Mouse (Mus musculus): Measurements from ENCODE around the gene Nudt15.
"Not testable (repeated sequence)": the region's sequence is repeated elsewhere in the genome, so short reads cannot be mapped to it uniquely, and the experiment has no call there.

Gene Nudt15

DNA sequence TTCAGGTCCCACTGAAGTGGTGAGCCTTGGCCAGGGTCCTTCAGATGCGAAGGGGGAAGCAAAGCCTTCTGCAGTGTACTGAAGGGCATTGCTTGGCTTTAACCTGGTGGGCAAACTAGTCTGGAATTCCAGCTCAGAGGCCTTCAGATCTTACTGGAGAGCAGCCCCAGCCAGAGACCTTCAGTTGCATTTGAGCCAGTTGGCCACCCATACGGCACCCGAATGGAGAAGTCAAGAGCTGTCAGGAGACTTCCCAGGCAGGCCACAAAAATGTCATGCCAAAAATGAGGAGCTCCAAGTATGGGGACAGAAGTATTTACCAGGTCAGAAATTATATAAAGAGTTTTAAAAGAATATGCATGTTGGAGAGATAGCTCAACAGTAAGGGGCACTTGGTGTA is at the start of gene Nudt15:
Gene Nudt15, minus strand, starts transcription at position 192 of the 400 bp plus-strand sequence.
- DNase-seq (ENCODE audit: low spot score), result no peak

DNA sequence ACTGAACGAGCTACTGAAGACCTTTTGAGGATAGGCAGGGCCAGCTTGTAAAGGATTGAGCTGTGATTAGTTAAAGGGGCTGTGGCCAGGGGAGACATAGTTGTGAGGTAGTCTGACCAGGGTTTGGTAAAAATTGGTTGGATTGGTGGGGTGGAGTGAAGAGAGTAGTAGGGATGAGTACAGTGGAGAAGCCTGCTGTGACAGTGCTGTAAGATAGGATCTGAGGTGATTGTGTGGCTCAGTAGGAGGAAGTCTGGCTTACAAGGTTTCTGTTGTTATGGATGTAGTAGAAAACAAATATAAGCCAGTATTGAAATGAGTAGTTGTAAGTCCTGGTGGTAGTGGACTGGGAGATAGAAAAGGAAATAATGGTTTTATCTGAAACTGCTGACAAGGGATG is 44.1 kb upstream of the Nudt15 start:
- no peak for DNase-seq (ENCODE audit: low spot score)

- no peak for DNase-seq (ENCODE audit: low spot score)
These were observed 40.0 kb upstream of the Nudt15 start for GRCm38 (mm10) chr14:73588080-73588479.

DNA sequence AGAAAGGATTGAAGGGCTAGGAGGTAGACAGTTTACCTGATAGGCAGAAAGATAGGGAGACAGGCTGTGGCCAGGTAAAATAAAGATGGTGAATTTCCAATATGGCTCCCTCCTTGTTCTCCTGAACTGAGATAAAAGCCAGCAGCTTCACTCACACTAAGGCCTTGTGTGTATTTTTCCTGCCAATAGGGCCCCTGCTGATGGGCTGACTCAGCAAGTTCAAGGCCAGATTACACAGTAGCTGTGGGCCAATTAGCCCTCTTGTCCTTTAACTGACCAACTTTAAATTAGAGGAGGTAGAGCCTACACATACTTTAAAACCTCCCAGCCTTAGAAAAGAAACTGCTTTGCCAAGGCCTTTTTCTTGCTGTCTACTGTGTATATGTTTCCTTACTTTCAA is 28.3 kb upstream of the Nudt15 start:
- DNase-seq (ENCODE audit: low spot score), result no peak

DNA sequence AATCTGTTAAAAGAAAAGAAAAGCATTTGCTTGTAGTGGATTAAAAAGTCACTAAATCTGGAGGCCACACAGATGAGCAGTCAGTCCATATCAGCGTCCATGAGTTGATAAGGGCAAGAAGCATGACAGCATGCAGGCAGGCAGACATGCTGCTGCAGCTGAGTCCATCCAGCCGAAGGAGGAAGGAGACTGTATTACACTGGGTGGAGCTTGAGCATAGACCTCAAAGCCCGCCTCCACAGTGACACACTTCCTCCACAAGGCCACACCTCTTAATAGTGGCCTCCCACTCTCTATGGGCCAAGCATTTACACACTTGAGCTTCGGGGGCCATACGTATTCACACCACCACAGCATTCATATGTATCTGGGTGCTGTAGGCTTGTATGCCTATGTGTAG is 26.0 kb upstream of the Nudt15 start:
- DNase-seq (ENCODE audit: low spot score), result no peak

DNA sequence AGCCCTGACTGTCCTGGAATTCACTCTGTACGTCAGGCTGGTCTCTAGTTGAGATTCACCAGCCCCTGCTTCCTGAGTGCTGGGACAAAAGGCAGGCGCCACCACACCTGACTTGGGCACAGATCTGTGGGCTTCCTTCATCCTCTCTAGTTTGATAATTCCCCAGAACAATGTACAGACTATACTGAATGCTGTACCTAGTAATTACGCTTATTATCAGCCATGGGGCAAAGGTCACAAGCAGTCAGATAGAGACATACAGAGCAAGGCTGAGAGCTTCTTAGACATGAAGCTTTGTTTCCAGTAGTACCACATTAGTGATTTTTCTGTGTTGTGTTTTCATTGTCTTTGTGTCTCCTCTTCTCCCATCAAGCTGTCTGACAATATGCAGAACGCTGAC is 23.1 kb upstream of the Nudt15 start:
- no peak for DNase-seq (ENCODE audit: low spot score)

DNA sequence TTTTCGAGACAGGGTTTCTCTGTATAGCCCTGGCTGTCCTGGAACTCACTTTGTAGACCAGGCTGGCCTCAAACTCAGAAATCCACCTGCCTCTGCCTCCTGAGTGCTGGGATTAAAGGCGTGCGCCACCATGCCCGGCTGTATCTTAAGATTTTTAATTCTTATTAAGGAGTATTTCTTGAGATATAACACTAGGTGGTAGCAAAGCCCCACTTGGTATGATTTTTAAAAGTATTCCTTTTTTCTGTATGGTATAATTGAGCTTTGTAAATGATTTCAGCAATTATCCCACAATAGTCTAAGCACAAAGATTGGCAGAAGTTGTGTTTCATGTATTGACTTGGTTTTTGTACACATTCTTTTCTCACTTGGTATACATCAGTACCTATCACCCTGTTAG is 21.8 kb upstream of the Nudt15 start:
- not testable (repeated sequence) for DNase-seq (ENCODE audit: low spot score)

DNA sequence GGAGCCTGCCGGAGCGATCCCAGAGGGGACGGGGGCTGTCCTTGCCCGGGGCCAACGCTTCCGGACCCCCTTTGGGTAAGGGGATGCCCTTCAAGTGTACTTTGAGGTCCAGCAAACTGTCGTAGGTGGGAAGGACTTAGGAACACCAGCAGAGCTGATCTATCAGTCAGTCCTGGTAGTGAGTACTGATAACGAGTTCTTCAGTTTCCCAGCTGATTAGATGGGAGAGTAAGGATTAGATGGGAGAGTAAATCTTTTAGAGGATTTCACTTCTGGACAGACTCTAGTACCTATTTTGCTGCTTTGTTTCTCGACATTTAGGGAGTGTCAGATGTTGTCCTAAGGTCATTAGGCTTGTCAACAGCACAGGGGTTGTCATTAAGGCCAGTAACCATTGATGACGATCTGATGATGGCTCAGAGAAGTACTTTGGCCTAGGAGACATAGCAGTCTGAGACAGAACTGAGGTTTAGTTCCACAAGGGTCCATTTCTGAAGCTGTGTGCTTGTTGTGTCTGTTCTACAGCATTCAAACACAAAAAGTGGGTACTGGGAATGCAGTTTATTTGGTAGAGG is 5.2 kb upstream of the Nudt15 start:
- DNase-seq (ENCODE audit: low spot score), result no peak

DNA sequence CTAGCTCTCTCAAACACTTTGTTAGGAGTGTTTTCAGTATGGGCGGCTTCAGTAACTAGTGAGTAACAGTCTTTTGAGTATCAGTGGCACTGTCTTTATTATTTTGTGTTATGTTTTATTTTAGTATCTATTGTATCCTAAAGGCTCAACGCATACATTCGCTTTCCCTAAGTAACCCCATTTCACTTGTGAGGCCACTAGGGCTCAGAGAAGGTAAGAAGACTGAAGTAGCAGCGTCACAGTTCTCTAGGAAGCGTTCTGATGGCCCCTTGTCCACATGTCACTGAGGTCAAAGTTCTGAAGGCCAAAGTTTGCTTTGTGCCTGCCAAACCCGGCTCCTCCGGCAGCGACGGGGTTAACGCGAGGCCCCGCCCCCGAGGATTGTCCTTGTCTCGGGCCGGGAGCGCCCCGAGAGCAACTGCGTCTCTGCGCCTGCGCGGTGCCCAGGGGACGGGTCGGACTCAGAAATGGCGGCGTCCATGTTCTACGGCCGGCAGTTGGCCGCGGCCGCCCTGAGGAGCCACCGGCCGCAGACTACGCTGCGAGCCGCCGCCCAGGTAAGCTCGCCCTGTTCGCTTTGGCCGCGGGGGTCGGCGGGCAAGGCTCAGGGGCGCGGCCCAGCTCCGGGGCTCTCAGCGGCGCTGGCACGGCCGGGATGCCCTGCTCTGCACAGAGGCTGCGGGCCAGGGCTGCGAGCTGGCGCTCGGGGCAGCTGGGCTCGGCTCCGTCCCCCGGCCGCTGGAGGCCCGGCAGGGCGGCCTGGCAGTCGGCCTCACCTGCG is 4.5 kb upstream of the Nudt15 start:
- DNase-seq (ENCODE audit: low spot score), result peak; percentile 90

- no peak for DNase-seq (ENCODE audit: low spot score)
These were observed 3.1 kb upstream of the Nudt15 start for GRCm38 (mm10) chr14:73551164-73551563.

- no peak for DNase-seq (ENCODE audit: low spot score)
These were observed 2.7 kb upstream of the Nudt15 start for GRCm38 (mm10) chr14:73550732-73551131.

GRCm38 (mm10) chr14:73550291-73550690 is 2.2 kb upstream of the Nudt15 start:
- no peak for DNase-seq (ENCODE audit: low spot score)

DNA sequence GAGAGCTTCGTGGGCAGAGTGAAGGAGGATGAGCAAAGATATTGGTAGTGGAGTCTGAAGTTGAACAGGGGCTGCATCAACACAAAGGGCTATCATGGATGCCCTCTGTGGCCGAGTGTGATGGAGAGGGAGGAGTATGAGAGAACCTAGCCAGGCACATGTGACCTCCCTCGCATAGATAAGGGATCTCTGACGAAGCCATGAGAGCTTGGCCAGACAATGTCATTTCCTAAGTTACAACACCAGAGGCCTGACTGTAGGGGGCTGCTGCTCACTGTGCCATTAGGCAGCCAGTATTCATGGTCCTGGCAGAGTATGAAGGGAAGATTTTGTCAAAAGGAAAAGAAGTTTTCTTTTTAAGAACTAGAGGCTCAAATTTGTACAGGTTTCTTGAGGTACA is 1.0 kb downstream of the Nudt15 start:
- no peak for DNase-seq (ENCODE audit: low spot score)

- no peak for DNase-seq (ENCODE audit: low spot score)
These were observed 4.3 kb downstream of the Nudt15 start for GRCm38 (mm10) chr14:73543781-73544180.

GRCm38 (mm10) chr14:73535641-73536040 is 12.4 kb downstream of the Nudt15 start:
- no peak for DNase-seq (ENCODE audit: low spot score)

DNA sequence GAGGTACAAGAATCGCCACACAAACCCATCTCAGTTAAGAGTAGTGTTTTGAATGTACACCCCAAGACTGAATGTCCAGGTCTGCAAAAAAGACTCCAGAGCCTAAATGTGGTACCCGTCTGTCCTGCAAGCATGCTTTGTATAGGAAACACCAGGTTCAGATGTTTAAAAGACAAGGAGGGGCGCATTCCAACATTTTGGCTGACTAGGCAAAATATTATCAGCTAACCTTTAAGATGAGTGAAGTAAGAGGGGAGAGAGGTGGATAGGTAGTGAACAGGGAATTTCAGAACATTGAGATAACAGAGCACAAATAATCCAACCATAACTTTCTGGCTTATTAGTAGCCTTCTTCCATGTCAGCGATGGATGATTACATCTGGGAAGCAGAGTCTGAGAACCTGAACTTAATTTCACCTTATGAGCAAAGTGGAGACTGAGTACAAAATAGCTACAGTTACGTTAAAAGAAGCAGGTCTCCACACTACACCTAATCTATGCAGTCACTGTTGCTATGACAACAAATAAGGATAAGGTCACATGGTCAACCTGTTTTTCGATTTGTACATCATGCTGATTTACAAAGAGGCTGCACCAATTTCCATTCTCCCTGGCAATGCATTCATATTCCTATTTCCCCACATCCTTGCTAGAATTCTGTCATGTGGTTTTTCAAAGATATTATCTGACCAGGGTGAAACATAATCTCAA is 14.1 kb downstream of the Nudt15 start:
- no peak for DNase-seq (ENCODE audit: low spot score)

- DNase-seq (ENCODE audit: low spot score), result not testable (repeated sequence)
These were observed 19.4 kb downstream of the Nudt15 start for GRCm38 (mm10) chr14:73528661-73529060.

- DNase-seq (ENCODE audit: low spot score), result peak; percentile 92
These were observed 23.1 kb downstream of the Nudt15 start, which contains the start of gene Sucla2 for GRCm38 (mm10) chr14:73524766-73525448. Gene Sucla2, plus strand, starts transcription at chr14:73525319.

- DNase-seq (ENCODE audit: low spot score), result no peak
These were observed 23.9 kb downstream of the Nudt15 start for GRCm38 (mm10) chr14:73524136-73524535.

- DNase-seq (ENCODE audit: low spot score), result peak; percentile 91
These were observed 38.1 kb downstream of the Nudt15 start, which contains the start of gene Med4 for GRCm38 (mm10) chr14:73509765-73510423. Gene Med4, plus strand, starts transcription at chr14:73510025.

GRCm38 (mm10) chr14:73508630-73509395 is 39.2 kb downstream of the Nudt15 start:
- DNase-seq (ENCODE audit: low spot score), result no peak

Measured in T-cell, adult 2 months (primary cell).